Mouse (Mus musculus) kidney, adult 2 months (tissue): ENCODE results near the gene Pid1.

Source experiments
- CTCF ChIP-seq: fragments of 200-500 bp; conservative IDR thresholded peaks from 2 replicates; pipeline ENCODE4 v1.5.1; 2011; ENCODE audit warnings: low read depth, mild to moderate bottlenecking, control low read depth, low read length, moderate library complexity, mixed read lengths; ENCODE audit not compliant: insufficient read depth, insufficient read length
- POLR2A ChIP-seq: fragments of 200-500 bp; IDR thresholded peaks from one replicate; pipeline ENCODE4 v1.6.1; 2011; ENCODE audit warnings: low read depth, low read length, control low read depth

DNA sequence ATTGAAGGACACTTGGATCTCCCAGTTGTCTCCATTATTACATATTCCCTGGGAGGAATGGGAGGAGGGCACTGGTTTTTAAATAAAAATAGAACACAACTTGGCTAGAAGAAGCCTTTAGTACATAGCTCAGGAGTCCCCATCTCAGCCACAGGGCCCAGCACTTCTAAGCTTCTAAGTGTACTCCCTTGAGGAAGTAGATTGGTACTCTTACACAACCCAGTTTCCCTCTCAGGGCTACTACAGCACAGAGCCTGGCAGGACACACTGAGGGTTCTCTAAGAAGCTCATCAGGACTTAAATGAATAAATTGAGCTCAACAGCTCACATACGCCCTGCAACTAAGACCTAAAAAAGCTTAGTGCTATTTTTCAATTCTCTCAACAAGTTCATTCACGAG is 165.1 kb downstream of the Pid1 start:
- TF ChIP-seq CTCF (no peak), POLR2A (no peak)
